Mouse (Mus musculus) adrenal gland, postnatal 0 days (tissue): Measurements from ENCODE around the gene Kirrel2. TPM values are rescaled to one million over a fixed set of nuclear protein-coding genes. Genes with fewer than 3 reads are reported as not detected.

ENCODE experiments used
- polyA plus RNA-seq: library from polyadenylated mRNA; unstranded; fragments of >200 nt; fragmentation: Nextera tagmentation; extraction: Ambion mirVana; gene quantifications from 2 replicates; pipeline ENCODE4 v1.2.1, GENCODE M21; 2015

Gene Kirrel2
- not detected in 2 replicates for polyA plus RNA-seq

GRCm38 (mm10) chr7:30457629-30458330, at the start of gene Kirrel2, which contains the start of gene Nphs1:
Kirrel2 (minus strand) TSS chr7:30457690.
Nphs1 (plus strand) TSS chr7:30458315.

GRCm38 (mm10) chr7:30493401-30493931, 36.0 kb upstream of the Kirrel2 start, which contains the start of gene Prodh2:
Prodh2 (plus strand) TSS chr7:30493622.

GRCm38 (mm10) chr7:30444971-30445751, 12.3 kb downstream of the Kirrel2 start, which contains the start of gene Aplp1:
Aplp1 (minus strand) TSS chr7:30445535.

GRCm38 (mm10) chr7:30421175-30421889, 36.2 kb downstream of the Kirrel2 start, which contains the start of gene Nfkbid:
Nfkbid (plus strand) TSS chr7:30421732.

GRCm38 (mm10) chr7:30419561-30420499, 37.7 kb downstream of the Kirrel2 start, which contains the start of gene Hcst:
Hcst (minus strand) TSS chr7:30419854.

GRCm38 (mm10) chr7:30413596-30413995, 43.9 kb downstream of the Kirrel2 start, which contains the start of gene Tyrobp:
Tyrobp (plus strand) TSS chr7:30413760.

Other genes with a start within 250 kb of the Kirrel2 start
- gene Polr2i, start 225.7 kb downstream of the Kirrel2 start, polyA plus RNA-seq = 136 and 153 TPM in 2 replicates
- 167 and 170 TPM in 2 replicates for gene Tbcb, start 225.4 kb downstream of the Kirrel2 start, polyA plus RNA-seq
- gene Ovol3, start 222.0 kb downstream of the Kirrel2 start, polyA plus RNA-seq = not detected in 2 replicates
- gene Thap8, start 177.6 kb downstream of the Kirrel2 start, polyA plus RNA-seq = 0.43 and 0.65 TPM in 2 replicates
- 2.7 and 3.7 TPM in 2 replicates for gene Wdr62, start 177.3 kb downstream of the Kirrel2 start, polyA plus RNA-seq
- gene Clip3, start 166.0 kb downstream of the Kirrel2 start, polyA plus RNA-seq = 23.7 and 60.5 TPM in 2 replicates
- gene Alkbh6, start 149.0 kb downstream of the Kirrel2 start, polyA plus RNA-seq = 67.9 and 101 TPM in 2 replicates
- 10.1 and 17.2 TPM in 2 replicates for gene Syne4, start 142.9 kb downstream of the Kirrel2 start, polyA plus RNA-seq
- gene E130208F15Rik, start 135.9 kb downstream of the Kirrel2 start, polyA plus RNA-seq = 1.7 and 4.2 TPM in 2 replicates
- 19.9 and 24.4 TPM in 2 replicates for gene Sdhaf1, start 133.8 kb downstream of the Kirrel2 start, polyA plus RNA-seq
- 7.0 and 8.6 TPM in 2 replicates for gene Lrfn3, start 94.9 kb downstream of the Kirrel2 start, polyA plus RNA-seq
- gene Tyrobp, start 43.9 kb downstream of the Kirrel2 start, polyA plus RNA-seq = 130 and 219 TPM in 2 replicates
- 6.9 and 9.5 TPM in 2 replicates for gene Hcst, start 37.8 kb downstream of the Kirrel2 start, polyA plus RNA-seq
- gene Nfkbid, start 36.0 kb downstream of the Kirrel2 start, polyA plus RNA-seq = 0.88 and 1.7 TPM in 2 replicates
- 66.4 and 132 TPM in 2 replicates for gene Aplp1, start 12.2 kb downstream of the Kirrel2 start, polyA plus RNA-seq
- 0.10 and 0.17 TPM in 2 replicates for gene Nphs1, start 625 bp upstream of the Kirrel2 start, polyA plus RNA-seq
- 3.3 and 7.4 TPM in 2 replicates for gene Prodh2, start 35.9 kb upstream of the Kirrel2 start, polyA plus RNA-seq
- gene Arhgap33, start 77.4 kb upstream of the Kirrel2 start, polyA plus RNA-seq = 5.8 and 11.5 TPM in 2 replicates
- gene Hspb6, start 94.5 kb upstream of the Kirrel2 start, polyA plus RNA-seq = 21.9 and 51.7 TPM in 2 replicates
- 5.8 and 6.8 TPM in 2 replicates for gene Proser3, start 94.6 kb upstream of the Kirrel2 start, polyA plus RNA-seq
- gene Lin37, start 102.1 kb upstream of the Kirrel2 start, polyA plus RNA-seq = 57.6 and 67.2 TPM in 2 replicates
- gene U2af1l4, start 105.6 kb upstream of the Kirrel2 start, polyA plus RNA-seq = 83.5 and 101 TPM in 2 replicates
- gene Gm49396, start 105.7 kb upstream of the Kirrel2 start, polyA plus RNA-seq = 2.8 and 5.1 TPM in 2 replicates
- gene Psenen, start 105.9 kb upstream of the Kirrel2 start, polyA plus RNA-seq = 179 and 205 TPM in 2 replicates
- 0.72 and 1.8 TPM in 2 replicates for gene Igflr1, start 107.7 kb upstream of the Kirrel2 start, polyA plus RNA-seq
- gene Kmt2b, start 131.0 kb upstream of the Kirrel2 start, polyA plus RNA-seq = 3.7 and 4.5 TPM in 2 replicates
- 0.11 and 0.51 TPM in 2 replicates for gene Zbtb32, start 141.2 kb upstream of the Kirrel2 start, polyA plus RNA-seq
- gene Upk1a, start 155.2 kb upstream of the Kirrel2 start, polyA plus RNA-seq = 0.55 and 0.79 TPM in 2 replicates
- gene Cox6b1, start 168.5 kb upstream of the Kirrel2 start, polyA plus RNA-seq = 1,273 and 1,293 TPM in 2 replicates
- not detected in 2 replicates for gene Etv2, start 178.2 kb upstream of the Kirrel2 start, polyA plus RNA-seq
- gene Rbm42, start 192.6 kb upstream of the Kirrel2 start, polyA plus RNA-seq = 83.9 and 102 TPM in 2 replicates
- gene Haus5, start 207.3 kb upstream of the Kirrel2 start, polyA plus RNA-seq = 14.3 and 19.0 TPM in 2 replicates
- not detected in 2 replicates for gene Pmis2, start 213.9 kb upstream of the Kirrel2 start, polyA plus RNA-seq
- 10.8 and 14.4 TPM in 2 replicates for gene 2200002J24Rik, start 241.2 kb upstream of the Kirrel2 start, polyA plus RNA-seq